Mouse (Mus musculus) testis, adult 2 months (tissue): Measurements from ENCODE around the gene Angptl1. TPM values are rescaled to one million over a fixed set of nuclear protein-coding genes. Genes with fewer than 3 reads are reported as not detected.

ENCODE experiments used
- H3K27ac ChIP-seq: fragments of 200-500 bp; 2 replicates; pipeline ENCODE4 v1.5.1; 2012; ENCODE audit warnings: low read depth, low read length; ENCODE audit not compliant: control insufficient read depth, insufficient read depth
- H3K27me3 ChIP-seq: fragments of 200-500 bp; 2 replicates; pipeline ENCODE4 v1.6.1; 2012; ENCODE audit warnings: mild to moderate bottlenecking, low read length, moderate library complexity; ENCODE audit not compliant: control insufficient read depth, insufficient read depth
- H3K36me3 ChIP-seq: fragments of 200-500 bp; 2 replicates; pipeline ENCODE4 v1.6.1; 2012; ENCODE audit warnings: mild to moderate bottlenecking, low read length; ENCODE audit not compliant: control insufficient read depth, insufficient read depth
- H3K4me1 ChIP-seq: fragments of 200-500 bp; 2 replicates; pipeline ENCODE4 v1.6.1; 2012; ENCODE audit warnings: low read length; ENCODE audit not compliant: control insufficient read depth, insufficient read depth
- H3K4me3 ChIP-seq: fragments of 200-500 bp; 2 replicates; pipeline ENCODE4 v1.5.1; 2012; ENCODE audit warnings: low read depth, mild to moderate bottlenecking, low read length, moderate library complexity, mixed read lengths; ENCODE audit not compliant: control insufficient read depth
- CTCF ChIP-seq: fragments of 200-500 bp; IDR thresholded peaks from 2 replicates; pipeline ENCODE4 v1.5.1; 2012; ENCODE audit warnings: low read depth, mild to moderate bottlenecking, inconsistent platforms, low read length, moderate library complexity; ENCODE audit not compliant: control insufficient read depth, insufficient read depth, insufficient replicate concordance
- POLR2A ChIP-seq: fragments of 200-500 bp; IDR thresholded peaks from 2 replicates; pipeline ENCODE4 v1.6.1; 2012; ENCODE audit warnings: low read depth, mild to moderate bottlenecking, inconsistent platforms, low read length, moderate library complexity; ENCODE audit not compliant: control insufficient read depth
- polyA plus RNA-seq: library from polyadenylated mRNA; depleted of rRNA; stranded (reverse); fragments of >200 nt; gene quantifications from 2 replicates; pipeline ENCODE4 v1.2.3, GENCODE M21; 2012

Angptl1 gene
- polyA plus RNA-seq, 1 experiment, result 0.37 TPM

DNA sequence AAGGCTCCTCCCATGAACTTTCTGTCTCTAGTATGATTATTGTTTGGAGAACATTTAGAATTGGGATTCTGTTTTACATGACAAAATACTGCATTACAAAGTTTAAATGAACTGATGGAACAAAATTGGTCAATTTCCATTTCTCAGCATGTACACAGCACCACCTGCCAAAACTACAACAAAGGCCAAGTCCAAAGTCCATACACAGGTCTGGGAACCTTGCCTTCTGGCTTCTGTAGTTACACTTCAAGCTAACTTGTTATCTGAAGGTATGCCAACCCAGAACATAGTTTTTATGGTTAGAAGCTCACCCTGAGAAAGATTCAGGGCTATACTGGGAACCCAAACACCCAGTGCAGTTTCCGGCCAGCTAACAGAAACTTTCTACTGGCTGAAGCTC lies 19.1 kb upstream of the Angptl1 start:
- no peaks in the 10 kb centered on the region for H3K4me1 ChIP-seq
- H3K4me3 ChIP-seq, result no peak overlapping the region
- TF ChIP-seq CTCF (no peak), POLR2A (no peak)
- H3K36me3 ChIP-seq, result peaks cover 2% of the 10 kb centered on the region
- no peaks in the 10 kb centered on the region for H3K27me3 ChIP-seq
- H3K27ac ChIP-seq, result no peak overlapping the region

DNA sequence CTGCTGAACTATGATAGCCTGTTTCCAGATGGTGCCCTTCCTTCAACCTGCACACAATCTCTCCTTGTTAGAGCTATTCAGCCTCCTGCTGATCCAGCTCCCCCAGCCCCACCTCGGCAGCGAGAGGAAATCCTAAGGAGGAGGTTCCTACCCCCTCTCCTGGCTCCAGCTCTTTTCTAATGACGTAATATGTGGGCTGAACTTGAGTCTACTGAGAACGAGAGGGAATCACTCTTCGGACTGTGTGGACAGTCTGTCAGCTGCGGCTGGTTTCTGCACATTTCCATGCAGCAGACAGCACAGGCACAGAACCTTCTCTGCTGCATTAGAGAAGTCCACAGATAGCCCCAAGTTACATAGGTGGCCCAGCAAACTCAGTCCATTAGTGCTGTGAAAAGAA lies 333 bp downstream of the Angptl1 start:
- H3K4me3 ChIP-seq, result no peak overlapping the region
- H3K27ac ChIP-seq, result no peak overlapping the region
- no peaks in the 10 kb centered on the region for H3K27me3 ChIP-seq
- H3K36me3 ChIP-seq, result no peaks in the 10 kb centered on the region
- H3K4me1 ChIP-seq, result no peaks in the 10 kb centered on the region
- TF ChIP-seq CTCF (no peak), POLR2A (no peak)

- no peaks in the 10 kb centered on the region for H3K36me3 ChIP-seq
- no peak overlapping the region for H3K4me3 ChIP-seq
- H3K27ac ChIP-seq, result no peak overlapping the region
- no peak for TF ChIP-seq POLR2A
- no peak for TF ChIP-seq CTCF
- H3K4me1 ChIP-seq, result no peaks in the 10 kb centered on the region
- no peaks in the 10 kb centered on the region for H3K27me3 ChIP-seq
These were observed 3.4 kb downstream of the Angptl1 start for GRCm38 (mm10) chr1:156841625-156842339.

DNA sequence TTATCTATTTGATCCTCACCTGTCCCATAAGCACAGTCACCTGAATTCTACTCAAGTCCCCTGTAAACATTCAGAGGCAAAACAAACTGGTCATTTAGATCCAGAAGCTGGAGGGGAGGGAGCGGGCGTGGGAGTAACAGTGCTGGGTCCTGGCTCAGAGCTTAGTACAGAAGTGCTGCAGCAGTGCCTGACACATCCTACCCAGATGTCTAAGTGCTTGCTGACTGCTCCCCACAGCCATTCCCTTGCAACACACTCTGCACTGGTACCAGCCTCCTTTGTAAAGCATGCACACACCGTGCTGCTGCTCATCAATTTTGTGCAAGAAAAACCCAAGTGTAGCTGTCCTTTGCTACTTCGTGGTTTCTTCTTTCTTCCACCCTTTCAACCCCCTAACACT lies 8.7 kb downstream of the Angptl1 start:
- TF ChIP-seq POLR2A (no peak), CTCF (no peak)
- no peaks in the 10 kb centered on the region for H3K27me3 ChIP-seq
- H3K4me1 ChIP-seq, result no peaks in the 10 kb centered on the region
- H3K27ac ChIP-seq, result no peak overlapping the region
- no peak overlapping the region for H3K4me3 ChIP-seq
- no peaks in the 10 kb centered on the region for H3K36me3 ChIP-seq

DNA sequence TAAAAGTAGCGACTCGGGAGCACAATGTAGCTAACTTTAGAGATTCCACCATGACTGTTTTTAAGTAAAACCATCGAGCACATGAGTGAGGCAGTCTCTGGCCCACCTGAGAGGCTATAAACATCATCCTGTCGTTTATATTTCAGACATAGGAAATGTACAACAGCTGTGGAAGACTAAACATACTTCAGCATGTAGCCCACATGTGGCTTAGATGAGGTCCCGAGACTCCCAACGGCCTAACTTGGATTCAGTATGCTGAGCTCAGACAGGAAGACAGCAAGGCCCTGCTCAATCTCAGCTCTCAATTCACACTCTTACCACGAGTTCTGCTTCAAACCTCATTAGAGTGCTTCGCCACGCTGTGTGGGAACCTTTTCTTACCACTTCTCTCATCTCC lies 14.0 kb downstream of the Angptl1 start:
- TF ChIP-seq CTCF (no peak), POLR2A (no peak)
- no peaks in the 10 kb centered on the region for H3K4me1 ChIP-seq
- H3K4me3 ChIP-seq, result no peak overlapping the region
- no peaks in the 10 kb centered on the region for H3K36me3 ChIP-seq
- H3K27me3 ChIP-seq, result no peaks in the 10 kb centered on the region
- H3K27ac ChIP-seq, result no peak overlapping the region

DNA sequence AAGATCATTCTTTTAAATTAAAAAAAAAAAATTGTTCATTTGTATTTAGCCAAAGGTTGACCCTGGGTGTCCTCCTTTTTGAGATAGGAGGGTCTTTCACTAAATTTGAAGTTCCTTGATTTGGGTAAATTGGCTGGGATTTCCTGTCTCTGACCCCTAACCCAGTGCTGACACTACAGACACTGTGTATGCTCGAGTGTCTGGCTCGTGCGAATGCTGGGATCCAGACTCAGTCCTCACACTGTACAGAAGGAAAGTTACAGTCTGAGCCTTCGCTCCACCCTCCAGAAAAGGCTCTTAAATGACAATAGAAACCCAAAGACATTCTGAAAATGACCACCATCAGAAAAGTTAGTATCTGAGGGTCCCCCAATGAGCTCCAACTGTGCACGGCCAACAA lies 14.5 kb downstream of the Angptl1 start:
- Histone ChIP-seq H3K27me3 (no peaks in the 10 kb centered on the region), H3K36me3 (no peaks in the 10 kb centered on the region), H3K4me1 (no peaks in the 10 kb centered on the region), H3K27ac (no peak overlapping the region), H3K4me3 (no peak overlapping the region)
- no peak for TF ChIP-seq CTCF
- TF ChIP-seq POLR2A, result no peak

DNA sequence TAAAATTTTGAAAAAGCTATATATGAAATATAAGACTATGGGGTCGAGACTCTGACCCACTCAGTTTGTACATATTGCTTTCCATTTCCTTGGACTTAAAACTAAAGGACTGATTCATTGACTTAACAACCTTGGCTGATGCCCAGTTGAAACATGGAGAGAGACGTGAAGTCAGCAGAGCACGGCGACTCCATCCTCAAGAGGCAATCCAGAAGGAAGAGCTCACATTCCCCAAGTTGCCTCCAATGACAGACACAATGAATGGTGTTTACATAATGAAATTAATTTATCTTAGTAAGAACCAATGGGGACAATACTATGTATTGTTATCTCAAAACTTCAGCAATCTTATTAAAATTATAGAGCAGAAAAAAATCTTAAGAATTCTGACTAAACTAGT lies 16.2 kb downstream of the Angptl1 start:
- Histone ChIP-seq H3K27ac (no peak overlapping the region), H3K27me3 (no peaks in the 10 kb centered on the region), H3K4me1 (no peaks in the 10 kb centered on the region), H3K36me3 (no peaks in the 10 kb centered on the region), H3K4me3 (no peak overlapping the region)
- TF ChIP-seq POLR2A, result no peak

GRCm38 (mm10) chr1:156856666-156857065 lies 18.3 kb downstream of the Angptl1 start:
- H3K4me1 ChIP-seq, result no peaks in the 10 kb centered on the region
- H3K27me3 ChIP-seq, result no peaks in the 10 kb centered on the region
- no peak overlapping the region for H3K4me3 ChIP-seq
- no peak for TF ChIP-seq CTCF
- H3K27ac ChIP-seq, result no peak overlapping the region
- no peaks in the 10 kb centered on the region for H3K36me3 ChIP-seq
